Mouse (Mus musculus) cerebellum, adult 2 months (tissue): ENCODE data around the gene Mphosph9.

Source experiments
- CTCF ChIP-seq: fragments of 200-500 bp; IDR thresholded peaks from 2 replicates; pipeline ENCODE4 v1.5.1; 2011; ENCODE audit warnings: low read depth, mild to moderate bottlenecking, control low read depth, low read length, moderate library complexity, borderline replicate concordance; ENCODE audit not compliant: insufficient read depth
- POLR2A ChIP-seq: fragments of 200-500 bp; IDR thresholded peaks from 2 replicates; pipeline ENCODE4 v1.6.1; 2011; ENCODE audit warnings: low read length, control low read depth, borderline replicate concordance; ENCODE audit not compliant: insufficient read depth

GRCm38 (mm10) chr5:124266821-124267220, 61.0 kb downstream of the Mphosph9 start:
- TF ChIP-seq CTCF (no peak), POLR2A (no peak)
